Mouse (Mus musculus): ENCODE measurements around the gene Usp35. TPM values are rescaled to one million over a fixed set of nuclear protein-coding genes. Genes with fewer than 3 reads are reported as not detected.

Gene Usp35
- polyA plus RNA-seq, 1 experiment from 2014 or later = 3.9 TPM

DNA sequence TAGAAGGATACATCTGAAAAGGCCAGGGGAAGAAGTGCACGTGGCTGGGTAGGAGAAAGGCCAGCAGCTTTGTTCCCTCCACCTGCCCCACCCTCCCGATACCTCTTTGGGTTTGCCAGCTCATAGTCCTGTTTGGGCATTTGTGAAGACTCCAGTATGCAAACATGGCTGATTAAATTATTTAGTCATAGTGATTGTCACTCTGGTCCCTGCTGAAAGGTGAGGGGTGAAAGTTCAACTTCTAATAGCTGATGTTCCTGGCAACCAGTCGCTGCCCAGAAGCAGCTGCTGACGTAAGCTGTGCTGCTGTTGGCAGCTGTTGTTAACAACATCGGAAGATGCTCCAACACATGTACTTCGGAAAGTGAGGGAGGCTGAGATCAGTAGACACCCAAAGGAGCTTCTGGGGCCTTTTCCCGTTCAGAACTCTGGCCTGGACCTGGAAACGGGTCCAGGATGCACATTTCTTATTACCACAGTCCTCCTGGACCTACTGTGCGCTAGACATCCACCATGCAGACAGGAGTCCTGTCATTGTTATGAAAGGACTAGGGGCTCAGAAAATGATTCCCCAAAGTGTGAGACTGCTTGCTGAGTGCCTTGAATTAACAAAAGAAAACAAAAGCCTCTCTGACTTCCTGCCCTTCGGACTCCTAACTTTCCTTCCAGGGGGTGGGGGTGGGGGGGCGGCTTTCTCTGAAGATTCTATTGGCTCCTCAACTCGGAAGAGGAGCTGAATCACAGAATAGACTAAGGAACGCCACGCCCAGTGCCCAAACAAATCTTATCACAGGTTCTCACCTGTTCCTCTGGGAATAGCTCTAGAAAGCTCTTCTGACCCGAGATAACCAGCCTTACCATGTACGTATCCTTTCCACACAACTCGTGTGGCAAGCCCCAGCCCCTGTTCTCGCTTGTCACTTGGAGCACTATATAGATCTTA lies 9.4 kb upstream of the Usp35 start:
- H3K4me1 ChIP-seq (ENCODE audit: control insufficient read depth, insufficient read depth, low read length) = no peaks in the 10 kb centered on the region
- no peak overlapping the region for H3K27ac ChIP-seq (replicated peaks; ENCODE audit: low read depth, low read length)
- no peaks in the 10 kb centered on the region for H3K36me3 ChIP-seq (ENCODE audit: control insufficient read depth, insufficient read depth, low read length)
- H3K4me2 ChIP-seq (ENCODE audit: low read length) = no peak overlapping the region
- DNase-seq = no peak
- 70% methylated on average over 18 of the region's 18 CpGs for WGBS
- H3K4me3 ChIP-seq (replicated peaks; ENCODE audit: low read depth, low read length) = no peak overlapping the region
- no peaks in the 10 kb centered on the region for H3K27me3 ChIP-seq (ENCODE audit: control insufficient read depth, insufficient read depth, low read length)
- ATAC-seq (ENCODE audit: low FRiP score, low TSS enrichment) = no peak
- no peak overlapping the region for H3K9ac ChIP-seq (replicated peaks; ENCODE audit: low read length)
- H3K9me3 ChIP-seq (ENCODE audit: control insufficient read depth, low read length) = no peaks in the 10 kb centered on the region

DNA sequence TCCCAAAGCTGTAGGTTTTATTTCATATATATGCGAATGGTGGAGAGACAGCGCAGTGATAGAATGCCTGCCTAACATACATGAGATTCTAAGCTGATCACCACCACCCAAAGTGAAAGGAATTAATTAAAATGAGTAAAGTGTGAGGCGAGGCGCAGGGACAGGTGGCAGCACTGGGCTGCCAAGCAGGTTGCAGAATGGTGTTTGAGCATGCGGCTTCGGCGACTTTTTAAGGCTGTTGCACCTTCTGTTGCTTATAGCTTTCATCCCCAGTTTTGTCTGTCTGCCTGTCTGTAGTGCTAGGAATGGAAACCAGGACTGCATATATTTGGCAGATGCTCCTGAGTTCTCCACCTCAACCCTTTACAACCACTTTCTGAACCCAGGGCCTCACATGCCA lies 7.8 kb upstream of the Usp35 start:
- Histone ChIP-seq H3K4me1 (ENCODE audit: control insufficient read depth, insufficient read depth, low read length) (no peaks in the 10 kb centered on the region), H3K4me2 (ENCODE audit: low read length) (no peak overlapping the region), H3K9me3 (ENCODE audit: control insufficient read depth, low read length) (no peaks in the 10 kb centered on the region), H3K27ac (replicated peaks; ENCODE audit: low read depth, low read length) (no peak overlapping the region), H3K9ac (replicated peaks; ENCODE audit: low read length) (no peak overlapping the region), H3K4me3 (replicated peaks; ENCODE audit: low read depth, low read length) (no peak overlapping the region), H3K27me3 (ENCODE audit: control insufficient read depth, insufficient read depth, low read length) (no peaks in the 10 kb centered on the region), H3K36me3 (ENCODE audit: control insufficient read depth, insufficient read depth, low read length) (no peaks in the 10 kb centered on the region)
- DNase-seq (no peak), ATAC-seq (ENCODE audit: low FRiP score, low TSS enrichment) (no peak)
- 86% methylated on average over 7 of the region's 7 CpGs for WGBS

DNA sequence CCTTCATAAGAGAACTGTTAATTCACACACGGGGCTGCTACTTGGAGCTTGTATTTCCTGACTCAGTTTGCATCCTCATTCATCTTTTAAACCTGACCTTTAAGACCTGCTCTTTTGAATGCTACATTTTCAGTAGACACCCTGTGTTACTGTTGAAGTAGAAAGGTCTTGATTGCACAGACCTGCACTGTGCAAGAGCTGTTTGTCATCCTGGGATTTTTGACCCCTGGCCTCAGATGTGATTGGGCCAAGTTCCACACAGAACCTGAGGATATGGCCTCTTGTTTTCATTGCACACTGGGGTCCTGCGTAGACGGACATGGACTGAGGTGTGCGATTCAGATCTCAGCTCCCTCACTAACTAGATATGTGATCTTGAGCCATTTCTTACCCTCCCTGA lies 6.8 kb upstream of the Usp35 start:
- ATAC-seq (ENCODE audit: low FRiP score, low TSS enrichment) = no peak
- no peaks in the 10 kb centered on the region for H3K36me3 ChIP-seq (ENCODE audit: control insufficient read depth, insufficient read depth, low read length)
- no peaks in the 10 kb centered on the region for H3K9me3 ChIP-seq (ENCODE audit: control insufficient read depth, low read length)
- DNase-seq = no peak
- H3K9ac ChIP-seq (replicated peaks; ENCODE audit: low read length) = no peak overlapping the region
- H3K27ac ChIP-seq (replicated peaks; ENCODE audit: low read depth, low read length) = no peak overlapping the region
- no peaks in the 10 kb centered on the region for H3K27me3 ChIP-seq (ENCODE audit: control insufficient read depth, insufficient read depth, low read length)
- no peak overlapping the region for H3K4me2 ChIP-seq (ENCODE audit: low read length)
- no peaks in the 10 kb centered on the region for H3K4me1 ChIP-seq (ENCODE audit: control insufficient read depth, insufficient read depth, low read length)
- H3K4me3 ChIP-seq (replicated peaks; ENCODE audit: low read depth, low read length) = no peak overlapping the region
- WGBS = 86% methylated on average over 4 of the region's 4 CpGs

DNA sequence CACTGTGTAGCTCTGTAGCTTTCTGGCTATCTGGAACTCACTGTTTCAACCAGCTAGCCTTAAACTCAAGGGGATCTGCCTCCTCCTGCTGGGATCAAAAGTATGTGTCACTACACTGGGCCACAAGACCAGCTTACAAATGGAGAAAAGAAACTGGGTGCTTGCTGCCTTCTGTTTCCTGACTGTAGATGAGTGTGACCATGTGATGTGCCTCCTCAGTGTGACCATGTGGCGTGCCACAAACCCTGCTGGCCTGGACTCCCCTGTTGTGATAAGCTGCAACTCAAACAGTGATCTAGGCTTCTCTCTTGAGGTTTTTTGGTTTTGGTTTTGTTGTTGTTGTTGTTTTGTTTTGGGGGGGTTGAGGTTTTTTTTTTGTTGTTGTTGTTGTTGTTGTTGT lies 4.9 kb upstream of the Usp35 start:
- Histone ChIP-seq H3K27me3 (ENCODE audit: control insufficient read depth, insufficient read depth, low read length) (no peaks in the 10 kb centered on the region), H3K9me3 (ENCODE audit: control insufficient read depth, low read length) (no peaks in the 10 kb centered on the region), H3K36me3 (ENCODE audit: control insufficient read depth, insufficient read depth, low read length) (no peaks in the 10 kb centered on the region), H3K27ac (replicated peaks; ENCODE audit: low read depth, low read length) (no peak overlapping the region), H3K4me1 (ENCODE audit: control insufficient read depth, insufficient read depth, low read length) (peaks cover 10% of the 10 kb centered on the region), H3K9ac (replicated peaks; ENCODE audit: low read length) (no peak overlapping the region), H3K4me3 (replicated peaks; ENCODE audit: low read depth, low read length) (no peak overlapping the region), H3K4me2 (ENCODE audit: low read length) (no peak overlapping the region)
- DNase-seq = no peak
- no peak for ATAC-seq (ENCODE audit: low FRiP score, low TSS enrichment)
- 78% methylated on average over 1 of the region's 1 CpGs for WGBS

DNA sequence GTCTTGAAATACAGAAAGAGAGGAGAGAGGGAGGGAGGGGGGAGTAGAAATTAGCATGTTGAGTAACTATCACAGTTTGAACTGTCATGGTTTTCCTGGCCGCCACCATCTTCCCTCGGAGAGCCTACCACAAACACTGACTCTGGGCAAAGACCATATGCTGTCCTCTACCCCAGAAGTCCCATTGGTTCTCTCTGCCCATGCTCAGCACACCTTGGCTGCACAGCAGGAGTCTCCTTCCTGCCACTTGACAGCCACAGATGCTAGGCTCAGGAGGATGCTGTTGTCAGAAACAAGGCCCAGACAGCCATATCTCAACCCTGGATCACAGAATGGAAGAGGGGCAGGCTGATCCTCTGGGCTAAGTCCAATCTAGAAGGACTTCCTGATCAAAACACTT lies 2.6 kb upstream of the Usp35 start:
- no peak overlapping the region for H3K27ac ChIP-seq (replicated peaks; ENCODE audit: low read depth, low read length)
- H3K9me3 ChIP-seq (ENCODE audit: control insufficient read depth, low read length) = no peaks in the 10 kb centered on the region
- WGBS = 95% methylated on average over 2 of the region's 2 CpGs
- no peak for DNase-seq
- H3K4me1 ChIP-seq (ENCODE audit: control insufficient read depth, insufficient read depth, low read length) = peaks cover 19% of the 10 kb centered on the region
- H3K9ac ChIP-seq (replicated peaks; ENCODE audit: low read length) = no peak overlapping the region
- no peak overlapping the region for H3K4me3 ChIP-seq (replicated peaks; ENCODE audit: low read depth, low read length)
- ATAC-seq (ENCODE audit: low FRiP score, low TSS enrichment) = no peak
- H3K36me3 ChIP-seq (ENCODE audit: control insufficient read depth, insufficient read depth, low read length) = no peaks in the 10 kb centered on the region
- H3K27me3 ChIP-seq (ENCODE audit: control insufficient read depth, insufficient read depth, low read length) = no peaks in the 10 kb centered on the region
- H3K4me2 ChIP-seq (ENCODE audit: low read length) = no peak overlapping the region

DNA sequence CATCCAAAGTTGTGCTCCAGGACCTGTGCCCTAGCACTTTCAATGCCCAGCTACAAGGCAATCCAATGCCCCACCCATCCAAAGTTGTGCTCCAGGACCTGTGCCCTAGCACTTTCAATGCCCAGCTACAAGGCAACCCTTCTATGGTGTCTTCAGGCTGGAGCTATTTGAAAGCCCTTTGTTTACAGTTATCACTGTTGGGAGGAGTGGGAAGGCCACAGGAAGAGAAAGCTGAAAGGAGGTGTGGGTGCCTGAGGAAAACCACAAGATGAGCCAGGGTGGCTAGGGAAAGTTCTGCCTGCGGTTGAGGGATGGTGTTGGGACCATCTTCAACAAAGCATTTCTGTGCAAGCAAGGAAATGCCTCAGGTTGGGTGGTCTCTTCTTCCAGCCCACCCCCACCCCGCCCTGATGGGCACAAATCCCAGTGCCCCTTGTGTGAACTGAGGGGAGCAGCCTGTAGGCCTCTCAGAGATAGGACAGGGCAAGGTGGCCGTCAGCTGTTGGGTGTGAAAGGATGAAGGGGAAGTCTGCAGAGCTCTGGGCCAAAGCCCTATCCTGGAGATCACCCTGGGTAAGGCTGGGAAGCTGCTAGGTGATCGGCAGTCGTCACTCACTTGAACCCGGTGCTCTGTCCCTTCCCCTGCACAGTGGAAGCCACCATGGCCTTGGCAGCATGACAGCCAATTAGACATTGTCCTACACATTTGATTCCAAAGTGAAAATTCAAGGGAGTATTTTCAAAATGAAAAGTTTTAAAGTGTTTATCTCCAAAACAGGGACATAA lies 1.5 kb upstream of the Usp35 start:
- H3K4me3 ChIP-seq (replicated peaks; ENCODE audit: low read depth, low read length) = peak overlapping the region; percentile 78
- ATAC-seq (ENCODE audit: low FRiP score, low TSS enrichment) (no peak), DNase-seq (no peak)
- H3K4me1 ChIP-seq (ENCODE audit: control insufficient read depth, insufficient read depth, low read length) = peaks cover 23% of the 10 kb centered on the region
- no peak overlapping the region for H3K27ac ChIP-seq (replicated peaks; ENCODE audit: low read depth, low read length)
- H3K27me3 ChIP-seq (ENCODE audit: control insufficient read depth, insufficient read depth, low read length) = no peaks in the 10 kb centered on the region
- 0 out of 2 replicates have a peak overlapping the region, but pooled peaks have one; percentile 74 for H3K9ac ChIP-seq (replicated peaks; ENCODE audit: low read length)
- no peaks in the 10 kb centered on the region for H3K9me3 ChIP-seq (ENCODE audit: control insufficient read depth, low read length)
- no peaks in the 10 kb centered on the region for H3K36me3 ChIP-seq (ENCODE audit: control insufficient read depth, insufficient read depth, low read length)
- H3K4me2 ChIP-seq (ENCODE audit: low read length) = peak overlapping the region; percentile 73
- 89% methylated on average over 6 of the region's 6 CpGs for WGBS

DNA sequence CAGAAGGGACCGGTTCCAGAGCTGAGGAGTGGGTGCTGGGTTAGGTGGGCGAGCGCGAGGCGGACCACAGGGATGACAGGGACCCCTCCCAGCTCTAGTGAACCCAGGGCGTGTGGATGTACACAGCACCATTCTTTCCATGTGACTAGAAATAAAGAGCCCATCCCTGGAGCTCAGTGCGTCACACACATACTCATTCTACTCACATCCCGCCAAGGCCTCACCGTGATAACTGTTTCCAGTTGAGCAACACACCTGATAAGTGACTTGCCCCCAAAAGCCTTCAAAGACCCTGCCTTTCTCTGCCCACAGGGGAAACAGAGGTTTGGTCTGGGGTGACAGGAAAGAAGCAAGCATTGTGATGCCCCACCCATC lies 834 bp upstream of the Usp35 start:
- no peak for ATAC-seq (ENCODE audit: low FRiP score, low TSS enrichment)
- peak overlapping the region; percentile 78 for H3K4me3 ChIP-seq (replicated peaks; ENCODE audit: low read depth, low read length)
- H3K4me2 ChIP-seq (ENCODE audit: low read length) = peak overlapping the region; percentile 73
- no peaks in the 10 kb centered on the region for H3K36me3 ChIP-seq (ENCODE audit: control insufficient read depth, insufficient read depth, low read length)
- no peaks in the 10 kb centered on the region for H3K9me3 ChIP-seq (ENCODE audit: control insufficient read depth, low read length)
- H3K9ac ChIP-seq (replicated peaks; ENCODE audit: low read length) = peak overlapping the region; percentile 74
- H3K27me3 ChIP-seq (ENCODE audit: control insufficient read depth, insufficient read depth, low read length) = no peaks in the 10 kb centered on the region
- DNase-seq = no peak
- H3K4me1 ChIP-seq (ENCODE audit: control insufficient read depth, insufficient read depth, low read length) = peaks cover 23% of the 10 kb centered on the region
- peak overlapping the region; percentile 73 for H3K27ac ChIP-seq (replicated peaks; ENCODE audit: low read depth, low read length)
- 4% methylated on average over 9 of the region's 9 CpGs for WGBS

DNA sequence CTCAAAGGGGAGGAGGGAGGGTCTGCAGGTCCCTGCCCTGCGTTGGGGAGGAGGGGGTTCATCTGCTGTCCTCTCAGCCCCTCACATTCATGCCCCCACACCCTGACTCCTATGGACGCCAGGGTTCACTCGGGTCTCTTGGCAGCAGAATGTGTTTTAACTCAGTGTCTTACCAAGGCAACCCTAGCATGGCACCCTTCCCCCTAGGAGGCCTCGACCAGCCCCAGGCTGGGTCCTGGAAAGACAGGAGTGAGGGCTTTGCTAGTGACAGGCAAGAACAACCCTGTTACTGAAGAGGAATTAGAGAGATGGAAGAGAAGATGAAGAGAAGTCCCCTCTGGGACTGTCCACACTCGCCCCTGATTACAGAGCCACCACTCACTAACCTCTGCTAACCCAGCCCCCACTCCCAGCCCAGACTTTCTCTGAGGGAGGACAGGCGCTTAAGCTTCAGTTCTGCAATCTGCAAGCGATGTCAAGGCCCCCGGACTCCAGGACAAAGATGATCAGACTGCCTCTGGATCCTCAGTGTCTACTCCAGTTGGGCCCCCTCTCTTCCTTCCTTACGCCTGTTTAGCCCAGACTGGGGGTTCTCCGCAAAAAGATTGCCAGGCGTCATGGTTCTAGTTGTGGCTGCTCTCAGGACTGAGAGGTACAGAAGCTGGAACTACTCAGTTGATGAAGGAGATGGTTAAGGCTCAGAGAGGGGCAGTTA lies 732 bp downstream of the Usp35 start:
- H3K4me3 ChIP-seq (replicated peaks; ENCODE audit: low read depth, low read length) = peak overlapping the region; percentile 78
- H3K9me3 ChIP-seq (ENCODE audit: control insufficient read depth, low read length) = no peaks in the 10 kb centered on the region
- H3K9ac ChIP-seq (replicated peaks; ENCODE audit: low read length) = peak overlapping the region; percentile 74
- H3K27ac ChIP-seq (replicated peaks; ENCODE audit: low read depth, low read length) = no peak overlapping the region
- H3K4me2 ChIP-seq (ENCODE audit: low read length) = peak overlapping the region; percentile 73
- DNase-seq (no peak), ATAC-seq (ENCODE audit: low FRiP score, low TSS enrichment) (no peak)
- WGBS = 60% methylated on average over 11 of the region's 11 CpGs
- no peaks in the 10 kb centered on the region for H3K36me3 ChIP-seq (ENCODE audit: control insufficient read depth, insufficient read depth, low read length)
- peaks cover 10% of the 10 kb centered on the region for H3K27me3 ChIP-seq (ENCODE audit: control insufficient read depth, insufficient read depth, low read length)
- H3K4me1 ChIP-seq (ENCODE audit: control insufficient read depth, insufficient read depth, low read length) = peaks cover 23% of the 10 kb centered on the region

Data from midbrain, embryonic 14.5 days (tissue).